Mouse (Mus musculus): ENCODE data around the gene Cbfb.
A peak's percentile ranks its signal among the peaks of the same experiment; 100 is the strongest.
"Not testable (repeated sequence)": the region's sequence is repeated elsewhere in the genome, so short reads cannot be mapped to it uniquely, and the experiment has no call there.

The Cbfb gene

GRCm38 (mm10) chr8:105182201-105182600 is 11.7 kb downstream of the Cbfb start:
- no peak for DNase-seq (ENCODE audit: low read depth, low spot score)

- DNase-seq (ENCODE audit: low read depth, low spot score): no peak
These were observed 16.1 kb downstream of the Cbfb start for GRCm38 (mm10) chr8:105186467-105187005.

- DNase-seq (ENCODE audit: low read depth, low spot score): no peak
These were observed 21.7 kb downstream of the Cbfb start for GRCm38 (mm10) chr8:105192182-105192581.

- no peak for DNase-seq (ENCODE audit: low read depth, low spot score)
These were observed 35.3 kb downstream of the Cbfb start for GRCm38 (mm10) chr8:105205748-105206147.

- DNase-seq (ENCODE audit: low read depth, low spot score): no peak
These were observed 36.3 kb downstream of the Cbfb start for GRCm38 (mm10) chr8:105206766-105207275.

- DNase-seq (ENCODE audit: low read depth, low spot score): no peak
These were observed 37.3 kb downstream of the Cbfb start for GRCm38 (mm10) chr8:105207675-105208273.

- DNase-seq (ENCODE audit: low read depth, low spot score): no peak
These were observed 39.0 kb downstream of the Cbfb start for GRCm38 (mm10) chr8:105209153-105210110.

GRCm38 (mm10) chr8:105214104-105214503 is 43.6 kb downstream of the Cbfb start:
- no peak for DNase-seq (ENCODE audit: low read depth, low spot score)

- DNase-seq (ENCODE audit: low read depth, low spot score): peak; percentile 55
These were observed 47.5 kb downstream of the Cbfb start for GRCm38 (mm10) chr8:105217926-105218522.

GRCm38 (mm10) chr8:105223850-105224249 is 53.4 kb downstream of the Cbfb start:
- DNase-seq (ENCODE audit: low read depth, low spot score): no peak

- DNase-seq (ENCODE audit: low read depth, low spot score): peak; percentile 90
These were observed 54.2 kb downstream of the Cbfb start, which contains the start of gene D230025D16Rik for GRCm38 (mm10) chr8:105224413-105225271. TSS of gene D230025D16Rik (plus strand) at chr8:105225145.

GRCm38 (mm10) chr8:105225272-105225593 is 54.8 kb downstream of the Cbfb start:
- no peak for DNase-seq (ENCODE audit: low read depth, low spot score)

- no peak for DNase-seq (ENCODE audit: low read depth, low spot score)
These were observed 55.4 kb downstream of the Cbfb start for GRCm38 (mm10) chr8:105225917-105226316.

- DNase-seq (ENCODE audit: low read depth, low spot score): no peak
These were observed 61.2 kb downstream of the Cbfb start for GRCm38 (mm10) chr8:105231503-105232320.

GRCm38 (mm10) chr8:105232321-105232693 is 61.8 kb downstream of the Cbfb start:
- not testable (repeated sequence) for DNase-seq (ENCODE audit: low read depth, low spot score)

GRCm38 (mm10) chr8:105233126-105233935 is 62.9 kb downstream of the Cbfb start:
- no peak for DNase-seq (ENCODE audit: low read depth, low spot score)

GRCm38 (mm10) chr8:105235206-105235605 is 64.7 kb downstream of the Cbfb start:
- no peak for DNase-seq (ENCODE audit: low read depth, low spot score)

GRCm38 (mm10) chr8:105237442-105238142 is 67.1 kb downstream of the Cbfb start:
- no peak for DNase-seq (ENCODE audit: low read depth, low spot score)

- no peak for DNase-seq (ENCODE audit: low read depth, low spot score)
These were observed 70.5 kb downstream of the Cbfb start for GRCm38 (mm10) chr8:105241016-105241415.

Measured in retina, postnatal 7 days (tissue).